Mouse (Mus musculus) testis, adult 2 months (tissue): Measurements from ENCODE around the gene Rps6kc1.

Source experiments
- CTCF ChIP-seq: fragments of 200-500 bp; IDR thresholded peaks from 2 replicates; pipeline ENCODE4 v1.5.1; 2012; ENCODE audit warnings: low read depth, mild to moderate bottlenecking, inconsistent platforms, low read length, moderate library complexity; ENCODE audit not compliant: control insufficient read depth, insufficient read depth, insufficient replicate concordance
- POLR2A ChIP-seq: fragments of 200-500 bp; IDR thresholded peaks from 2 replicates; pipeline ENCODE4 v1.6.1; 2012; ENCODE audit warnings: low read depth, mild to moderate bottlenecking, inconsistent platforms, low read length, moderate library complexity; ENCODE audit not compliant: control insufficient read depth

GRCm38 (mm10) chr1:190658266-190658665 is 253.3 kb downstream of the Rps6kc1 start:
- TF ChIP-seq CTCF (no peak), POLR2A (no peak)
